Mouse (Mus musculus) liver, adult (tissue): Measurements from ENCODE around the gene Slc10a7.
A peak's percentile ranks its signal among the peaks of the same experiment; 100 is the strongest.

Experiments
- GATA4 ChIP-seq: IDR thresholded peaks from 2 replicates; pipeline ENCODE4 v1.6.1; 2014; ENCODE audit warnings: mild to moderate bottlenecking, low read length; ENCODE audit not compliant: insufficient replicate concordance

The Slc10a7 gene

GRCm38 (mm10) chr8:78584011-78584776, 75.0 kb downstream of the Slc10a7 start:
- no peak for TF ChIP-seq GATA4

GRCm38 (mm10) chr8:78584863-78585262, 75.7 kb downstream of the Slc10a7 start:
- TF ChIP-seq GATA4: no peak

GRCm38 (mm10) chr8:78595481-78595908, 86.3 kb downstream of the Slc10a7 start:
- no peak for TF ChIP-seq GATA4

GRCm38 (mm10) chr8:78598237-78598636, 89.1 kb downstream of the Slc10a7 start:
- TF ChIP-seq GATA4: no peak

GRCm38 (mm10) chr8:78603084-78603483, 93.9 kb downstream of the Slc10a7 start:
- TF ChIP-seq GATA4: no peak

GRCm38 (mm10) chr8:78604426-78604825, 95.3 kb downstream of the Slc10a7 start:
- no peak for TF ChIP-seq GATA4

- no peak for TF ChIP-seq GATA4
Observed at GRCm38 (mm10) chr8:78609301-78609700, 100.2 kb downstream of the Slc10a7 start.

- TF ChIP-seq GATA4: no peak
Observed at GRCm38 (mm10) chr8:78611019-78611418, 101.9 kb downstream of the Slc10a7 start.

- TF ChIP-seq GATA4: peak; percentile 32; the same call in 1 of the 2 replicates
Observed at GRCm38 (mm10) chr8:78622362-78622761, 113.2 kb downstream of the Slc10a7 start.

GRCm38 (mm10) chr8:78623972-78624371, 114.8 kb downstream of the Slc10a7 start:
- TF ChIP-seq GATA4: no peak

- peak; percentile 39; the same call in 1 of the 2 replicates for TF ChIP-seq GATA4
Observed at GRCm38 (mm10) chr8:78624738-78625442, 115.7 kb downstream of the Slc10a7 start.

- peak; percentile 55; the same call in 1 of the 2 replicates for TF ChIP-seq GATA4
Observed at GRCm38 (mm10) chr8:78626632-78627031, 117.5 kb downstream of the Slc10a7 start.

GRCm38 (mm10) chr8:78627793-78628192, 118.6 kb downstream of the Slc10a7 start:
- no peak for TF ChIP-seq GATA4

GRCm38 (mm10) chr8:78630414-78631164, 121.4 kb downstream of the Slc10a7 start:
- no peak for TF ChIP-seq GATA4

- TF ChIP-seq GATA4: no peak
Observed at GRCm38 (mm10) chr8:78633012-78633411, 123.9 kb downstream of the Slc10a7 start.

GRCm38 (mm10) chr8:78634018-78634417, 124.9 kb downstream of the Slc10a7 start:
- TF ChIP-seq GATA4: no peak
